Mouse (Mus musculus) intestine, postnatal 0 days (tissue): ENCODE measurements at regions not wholly inside any gene's neighbourhood (a gene's known extent, or its start where the extent isn't known, plus 50 kb on each side); places are given as distances from the start of the nearest gene placed in this dataset.

Experiments
- ATAC-seq: fragments of 200-750 bp; cut with Nextera tagmentation; 2 replicates; pipeline ENCODE4 v1.8.0; 2017; ENCODE audit warnings: mild to moderate bottlenecking, moderate TSS enrichment, moderate library complexity
- H3K27ac ChIP-seq: fragments of 300-500 bp; sonication (generic); 2 replicates; pipeline ENCODE4 v1.5.1; 2014; ENCODE audit warnings: mild to moderate bottlenecking, low read depth, low read length, moderate library complexity
- H3K27me3 ChIP-seq: fragments of 300-500 bp; sonication (generic); replicated peaks from 2 replicates; pipeline ENCODE4 v1.6.1; 2014; ENCODE audit warnings: low read length, mixed read lengths; ENCODE audit not compliant: control insufficient read depth, insufficient read depth
- H3K36me3 ChIP-seq: fragments of 300-500 bp; sonication (generic); 2 replicates; pipeline ENCODE4 v1.6.1; 2014; ENCODE audit warnings: mild to moderate bottlenecking, moderate library complexity; ENCODE audit not compliant: control insufficient read depth, insufficient read depth
- H3K4me1 ChIP-seq: fragments of 300-500 bp; sonication (generic); replicated peaks from 2 replicates; pipeline ENCODE4 v1.6.1; 2014; ENCODE audit warnings: antibody characterized with exemption, low read length, mixed read lengths; ENCODE audit not compliant: control insufficient read depth, insufficient read depth
- H3K4me2 ChIP-seq: fragments of 300-500 bp; sonication (generic); replicated peaks from 2 replicates; pipeline ENCODE4 v1.6.1; 2014; ENCODE audit warnings: low read depth, mild to moderate bottlenecking, moderate library complexity
- H3K4me3 ChIP-seq: fragments of 300-500 bp; sonication (generic); 2 replicates; pipeline ENCODE4 v1.5.1; 2014; ENCODE audit warnings: low read depth, low read length
- H3K9ac ChIP-seq: fragments of 300-500 bp; sonication (generic); 2 replicates; pipeline ENCODE4 v1.6.1; 2014; ENCODE audit warnings: mild to moderate bottlenecking, low read depth, low read length
- H3K9me3 ChIP-seq: fragments of 300-500 bp; sonication (generic); 2 replicates; pipeline ENCODE4 v1.6.1; 2016; ENCODE audit warnings: mixed run types; ENCODE audit not compliant: control insufficient read depth
- CTCF ChIP-seq: sonication (generic); IDR thresholded peaks from 2 replicates; pipeline ENCODE4 v1.5.1; 2016; ENCODE audit warnings: low read depth, mild to moderate bottlenecking, control low read depth, antibody characterized with exemption, moderate library complexity
- WGBS: fragments of 180-500 bp; shearing (Covaris S2); extraction: QIAGEN DNeasy Blood & Tissue Kit; methylation state at CpG from one replicate; pipeline ENCODE4 v1.1.7; 2014; 5-methylcytosine and 5-hydroxymethylcytosine counted together

GRCm38 (mm10) chr14:110543303-110544134, 211.4 kb downstream of the Slitrk6 start:
- ATAC-seq: no peak
- H3K4me2 ChIP-seq: no peak overlapping the region
- no peaks in the 10 kb centered on the region for H3K27me3 ChIP-seq
- H3K9me3 ChIP-seq: no peaks in the 10 kb centered on the region
- H3K36me3 ChIP-seq: no peaks in the 10 kb centered on the region
- H3K9ac ChIP-seq: no peak overlapping the region
- WGBS: 60% methylated on average over 4 of the region's 4 CpGs
- H3K27ac ChIP-seq: no peak overlapping the region
- H3K4me3 ChIP-seq: no peak overlapping the region
- TF ChIP-seq CTCF: no peak
- no peaks in the 10 kb centered on the region for H3K4me1 ChIP-seq

- H3K27ac ChIP-seq: no peak overlapping the region
- TF ChIP-seq CTCF: no peak
- WGBS: 78% methylated on average over 3 of the region's 3 CpGs
These were observed 227.6 kb downstream of the Slitrk6 start for GRCm38 (mm10) chr14:110527306-110527705.

GRCm38 (mm10) chr14:110485057-110485456, 269.9 kb downstream of the Slitrk6 start:
- no peak for ATAC-seq
- no peak overlapping the region for H3K27ac ChIP-seq
- H3K9me3 ChIP-seq: no peaks in the 10 kb centered on the region
- H3K4me1 ChIP-seq: no peaks in the 10 kb centered on the region
- H3K27me3 ChIP-seq: no peaks in the 10 kb centered on the region
- no peak overlapping the region for H3K4me3 ChIP-seq
- no peak for TF ChIP-seq CTCF
- no peaks in the 10 kb centered on the region for H3K36me3 ChIP-seq
- H3K4me2 ChIP-seq: no peak overlapping the region
- WGBS: 53% methylated on average over 3 of the region's 3 CpGs
- H3K9ac ChIP-seq: no peak overlapping the region

More at GRCm38 (mm10) chr14:110527306-110527705, 227.6 kb downstream of the Slitrk6 start:
- Histone ChIP-seq H3K36me3 (no peaks in the 10 kb centered on the region), H3K4me1 (no peaks in the 10 kb centered on the region), H3K27me3 (no peaks in the 10 kb centered on the region), H3K9ac (no peak overlapping the region), H3K4me3 (no peak overlapping the region), H3K9me3 (no peaks in the 10 kb centered on the region), H3K4me2 (no peak overlapping the region)
- no peak for ATAC-seq

- no peak for TF ChIP-seq CTCF
- H3K4me2 ChIP-seq: no peak overlapping the region
- no peaks in the 10 kb centered on the region for H3K36me3 ChIP-seq
- H3K27me3 ChIP-seq: no peaks in the 10 kb centered on the region
- no peak for ATAC-seq
- no peak overlapping the region for H3K9ac ChIP-seq
- H3K9me3 ChIP-seq: no peaks in the 10 kb centered on the region
- H3K27ac ChIP-seq: no peak overlapping the region
- no peak overlapping the region for H3K4me3 ChIP-seq
- no peaks in the 10 kb centered on the region for H3K4me1 ChIP-seq
- 70% methylated on average over 3 of the region's 3 CpGs for WGBS
These were observed 282.2 kb downstream of the Slitrk6 start for GRCm38 (mm10) chr14:110472743-110473142.

- H3K27me3 ChIP-seq: no peaks in the 10 kb centered on the region
- WGBS: 70% methylated on average over 3 of the region's 3 CpGs
- TF ChIP-seq CTCF: no peak
These were observed 282.8 kb downstream of the Slitrk6 start for GRCm38 (mm10) chr14:110472176-110472575.

GRCm38 (mm10) chr14:110470714-110471113, 284.2 kb downstream of the Slitrk6 start:
- H3K4me2 ChIP-seq: no peak overlapping the region
- no peaks in the 10 kb centered on the region for H3K9me3 ChIP-seq
- no peak for ATAC-seq
- 98% methylated on average over 1 of the region's 1 CpGs for WGBS
- no peak overlapping the region for H3K27ac ChIP-seq
- H3K27me3 ChIP-seq: no peaks in the 10 kb centered on the region
- no peaks in the 10 kb centered on the region for H3K36me3 ChIP-seq
- no peak for TF ChIP-seq CTCF
- H3K4me3 ChIP-seq: no peak overlapping the region
- no peak overlapping the region for H3K9ac ChIP-seq
- H3K4me1 ChIP-seq: no peaks in the 10 kb centered on the region

More at GRCm38 (mm10) chr14:110472176-110472575, 282.8 kb downstream of the Slitrk6 start:
- Histone ChIP-seq H3K4me1 (no peaks in the 10 kb centered on the region), H3K36me3 (no peaks in the 10 kb centered on the region), H3K4me2 (no peak overlapping the region), H3K9ac (no peak overlapping the region), H3K9me3 (no peaks in the 10 kb centered on the region), H3K4me3 (no peak overlapping the region), H3K27ac (no peak overlapping the region)
- ATAC-seq: no peak
